Mouse (Mus musculus) CH12.LX (cell line): ENCODE measurements around the gene Hdac4. TPM values are rescaled to one million over a fixed set of nuclear protein-coding genes. Genes with fewer than 3 reads are reported as not detected.

Experiments used
- DNase-seq: peaks from one replicate; pipeline ENCODE4 v3.0.0-alpha.2; 2013; ENCODE audit errors: extremely low read depth
- H3K27ac ChIP-seq: 2 replicates; pipeline ENCODE4 v1.5.1; 2012; ENCODE audit warnings: low read depth, mild to moderate bottlenecking, control low read depth, moderate library complexity; ENCODE audit not compliant: insufficient read depth
- H3K27me3 ChIP-seq: replicated peaks from 2 replicates; pipeline ENCODE3; 2012; ENCODE audit warnings: inconsistent platforms
- H3K36me3 ChIP-seq, 2 experiments: replicated peaks in 1 of 2; 2 replicates each; pipeline versions ENCODE3 to v1.6.1; 2012; ENCODE audit warnings: inconsistent platforms in 1 of 2, low read length in 1 of 2, mild to moderate bottlenecking in 1 of 2, mixed read lengths in 1 of 2, moderate library complexity in 1 of 2; ENCODE audit not compliant: control insufficient read depth in 1 of 2, insufficient read depth in 1 of 2
- H3K4me1 ChIP-seq, 2 experiments: 2 replicates each; pipeline ENCODE4 v1.6.1; 2012; ENCODE audit warnings: inconsistent platforms in 1 of 2, moderate library complexity in 1 of 2; ENCODE audit not compliant: insufficient read depth in 2 of 2, control insufficient read depth in 1 of 2
- H3K4me2 ChIP-seq: 2 replicates; pipeline ENCODE4 v1.6.1; 2012; ENCODE audit warnings: low read depth, mild to moderate bottlenecking, control low read depth; ENCODE audit not compliant: poor library complexity, insufficient read depth, severe bottlenecking
- H3K4me3 ChIP-seq, 3 experiments: fragments of 150-350 bp in 1 of 3; sonication (generic) in 1 of 3; replicated peaks in 1 of 3; 2 replicates each; pipeline versions ENCODE3 to v1.5.1; 2011 to 2012; ENCODE audit warnings: low read depth in 2 of 3, low read length in 2 of 3, mild to moderate bottlenecking in 2 of 3, moderate library complexity in 2 of 3, control low read depth in 1 of 3, improper control_type of control experiment in 1 of 3, inconsistent platforms in 1 of 3, mixed read lengths in 1 of 3; ENCODE audit not compliant: poor library complexity in 1 of 3
- H3K79me2 ChIP-seq: replicated peaks from 2 replicates; pipeline ENCODE4 v1.6.1; 2012; ENCODE audit warnings: mild to moderate bottlenecking, moderate library complexity; ENCODE audit not compliant: control insufficient read depth, poor library complexity, insufficient read depth, severe bottlenecking; ENCODE audit errors: extremely low read depth
- H3K9ac ChIP-seq: 2 replicates; pipeline ENCODE4 v1.6.1; 2012; ENCODE audit warnings: low read depth, mild to moderate bottlenecking, control low read depth, moderate library complexity; ENCODE audit not compliant: insufficient read depth
- H3K9me3 ChIP-seq: replicated peaks from 2 replicates; pipeline ENCODE3; 2012; ENCODE audit warnings: low read length, inconsistent platforms, mixed read lengths
- BHLHE40 ChIP-seq: IDR thresholded peaks from 2 replicates; pipeline ENCODE4 v1.6.1; 2011; ENCODE audit warnings: mild to moderate bottlenecking, low read depth, low read length, improper control_type of control experiment
- CHD1 ChIP-seq: IDR thresholded peaks from 2 replicates; pipeline ENCODE4 v1.6.1; 2012; ENCODE audit warnings: low read depth, low read length, improper control_type of control experiment, inconsistent platforms
- ETS1 ChIP-seq: conservative IDR thresholded peaks from 2 replicates; pipeline ENCODE4 v1.6.1; 2012; ENCODE audit warnings: low read depth, mild to moderate bottlenecking, inconsistent platforms, low read length, improper control_type of control experiment, moderate library complexity
- HCFC1 ChIP-seq: IDR thresholded peaks from 2 replicates; pipeline ENCODE4 v1.6.1; 2012; ENCODE audit warnings: low read depth, mild to moderate bottlenecking, inconsistent platforms, low read length, improper control_type of control experiment
- JUN ChIP-seq: IDR thresholded peaks from 2 replicates; pipeline ENCODE4 v1.6.1; 2011; ENCODE audit warnings: low read depth, mild to moderate bottlenecking, low read length, improper control_type of control experiment, moderate library complexity; ENCODE audit not compliant: insufficient read depth
- JUND ChIP-seq: conservative IDR thresholded peaks from 2 replicates; pipeline ENCODE4 v1.6.1; 2011; ENCODE audit warnings: low read depth, low read length, improper control_type of control experiment
- KAT2A ChIP-seq: IDR thresholded peaks from 2 replicates; pipeline ENCODE4 v1.6.1; 2012; ENCODE audit warnings: low read length, improper control_type of control experiment, inconsistent platforms; ENCODE audit not compliant: insufficient replicate concordance
- NELFE ChIP-seq: IDR thresholded peaks from 2 replicates; pipeline ENCODE4 v1.6.1; 2011; ENCODE audit warnings: low read depth, low read length, improper control_type of control experiment
- PAX5 ChIP-seq: IDR thresholded peaks from 2 replicates; pipeline ENCODE4 v1.6.1; 2012; ENCODE audit warnings: low read length, inconsistent platforms, mixed read lengths
- POLR2AphosphoS2 ChIP-seq: IDR thresholded peaks from 2 replicates; pipeline ENCODE4 v1.6.1; 2011; ENCODE audit warnings: low read depth, low read length, improper control_type of control experiment
- RAD21 ChIP-seq: IDR thresholded peaks from 2 replicates; pipeline ENCODE4 v1.6.1; 2011; ENCODE audit warnings: low read depth, mild to moderate bottlenecking, low read length, improper control_type of control experiment, moderate library complexity
- RCOR1 ChIP-seq: conservative IDR thresholded peaks from 2 replicates; pipeline ENCODE4 v1.6.1; 2012; ENCODE audit warnings: low read depth, mild to moderate bottlenecking, inconsistent platforms, low read length, improper control_type of control experiment
- TBP ChIP-seq: conservative IDR thresholded peaks from 2 replicates; pipeline ENCODE4 v1.6.1; 2011; ENCODE audit warnings: low read depth, low read length, improper control_type of control experiment
- TCF12 ChIP-seq: IDR thresholded peaks from 2 replicates; pipeline ENCODE4 v1.6.1; 2014; ENCODE audit warnings: low read depth, mild to moderate bottlenecking, inconsistent platforms, low read length, improper control_type of control experiment
- USF1 ChIP-seq: IDR thresholded peaks from 2 replicates; pipeline ENCODE4 v1.6.1; 2014; ENCODE audit warnings: low read depth, mild to moderate bottlenecking, inconsistent platforms, low read length, improper control_type of control experiment
- USF2 ChIP-seq: conservative IDR thresholded peaks from 2 replicates; pipeline ENCODE4 v1.6.1; 2011; ENCODE audit warnings: low read depth, low read length, improper control_type of control experiment
- ZC3H11A ChIP-seq: IDR thresholded peaks from 2 replicates; pipeline ENCODE4 v1.6.1; 2012; ENCODE audit warnings: low read depth, mild to moderate bottlenecking, inconsistent platforms, low read length, improper control_type of control experiment
- ZMIZ1 ChIP-seq: IDR thresholded peaks from 2 replicates; pipeline ENCODE4 v1.6.1; 2012; ENCODE audit warnings: low read depth, mild to moderate bottlenecking, inconsistent platforms, low read length, improper control_type of control experiment
- dilution Hi-C: fragments of 300-500 bp; cut with MboI; formaldehyde crosslinking; loops from 2 replicates; pipeline ENCODE4 v1.14.3; 2020; ENCODE audit warnings: low sequenced_read_pairs; ENCODE audit not compliant: extremely low pct_unique_long_range_greater_than_20kb, extremely low pct_ligation_motif_present
- in situ Hi-C: fragments of 300-500 bp; cut with MboI; formaldehyde crosslinking; loops from 3 replicates; pipeline ENCODE4 v1.14.3; 2019; ENCODE audit warnings: low sequenced_read_pairs, low pct_ligation_motif_present, low pct_unique_long_range_greater_than_20kb, mixed read lengths
- polyA plus RNA-seq: library from polyadenylated mRNA; unstranded; fragments of >175 nt; gene quantifications from 2 replicates; pipeline ENCODE4 v1.2.1, GENCODE M21; 2012; ENCODE audit warnings: low read depth; ENCODE audit not compliant: insufficient read length
- total RNA-seq, 2 experiments: library from RNA; depleted of rRNA; stranded (reverse); fragments of 300-350 nt in 1 of 2; fragments of >200 nt in 1 of 2; gene quantifications; 2 replicates each; pipeline ENCODE4 v1.2.3; 2012 to 2014

The Hdac4 gene
- total and polyA plus RNA-seq, 3 experiments, result 2.4 to 6.3 (median 4.3) TPM

DNA sequence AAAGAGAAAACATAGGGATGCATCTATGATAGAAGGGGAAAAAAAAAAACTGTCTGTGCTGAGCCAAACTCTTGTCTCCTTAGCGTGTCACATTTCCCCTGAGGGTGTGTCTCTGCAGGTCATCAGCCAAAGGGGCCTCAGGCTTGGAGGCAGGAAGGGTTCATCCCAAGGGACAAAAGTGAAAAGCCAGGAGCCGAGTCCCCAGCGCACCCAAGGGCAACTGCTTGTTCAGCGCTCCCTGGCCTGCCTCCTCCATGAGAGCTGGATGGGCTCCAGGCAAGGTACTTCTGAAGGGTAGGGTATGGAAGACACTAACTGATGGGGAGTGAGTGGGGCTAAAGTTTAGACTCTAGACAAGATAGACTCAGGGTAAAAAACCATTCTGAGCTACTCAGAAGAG lies 273.8 kb downstream of the Hdac4 start:
- H3K27me3 ChIP-seq, result peaks cover 6% of the 10 kb centered on the region
- no peaks in the 10 kb centered on the region for H3K36me3 ChIP-seq
- dilution Hi-C loops, result no loop called here
- no peak overlapping the region for H3K27ac ChIP-seq
- H3K4me1 ChIP-seq, result peaks cover 0 to 10% of the 10 kb centered on the region in 2 experiments; a peak in 1 of 4 replicates
- DNase-seq, result no peak
- H3K9me3 ChIP-seq, result no peaks in the 10 kb centered on the region
- no peak overlapping the region for H3K4me2 ChIP-seq
- H3K4me3 ChIP-seq, result no peak overlapping the region
- no peaks in the 10 kb centered on the region for H3K79me2 ChIP-seq
- H3K9ac ChIP-seq, result no peak overlapping the region
- TF ChIP-seq KAT2A, result no peak
- TF ChIP-seq TCF12, result no peak
- TF ChIP-seq POLR2AphosphoS2, result no peak
- TF ChIP-seq TBP, result no peak
- TF ChIP-seq HCFC1, result no peak
- no peak for TF ChIP-seq RAD21
- no peak for TF ChIP-seq USF2
- TF ChIP-seq ZC3H11A, result no peak
- no peak for TF ChIP-seq JUND
- no peak for TF ChIP-seq JUN
- no peak for TF ChIP-seq PAX5
- TF ChIP-seq NELFE, result no peak
- TF ChIP-seq, all 38 proteins: peak for 0
- in situ Hi-C loops, result no loop called here

- H3K27ac ChIP-seq, result no peak overlapping the region
- no peaks in the 10 kb centered on the region for H3K36me3 ChIP-seq
- no peak overlapping the region for H3K9ac ChIP-seq
- dilution Hi-C loops (no loop called here), in situ Hi-C loops (no loop called here)
- TF ChIP-seq ETS1 (no peak), RCOR1 (no peak), ZMIZ1 (no peak), CHD1 (no peak), BHLHE40 (no peak), USF1 (no peak)
- H3K27me3 ChIP-seq, result peaks cover 6% of the 10 kb centered on the region
- DNase-seq, result no peak
- H3K79me2 ChIP-seq, result no peaks in the 10 kb centered on the region
- H3K4me2 ChIP-seq, result no peak overlapping the region
- peaks cover 0 to 10% of the 10 kb centered on the region in 2 experiments; a peak in 1 of 4 replicates for H3K4me1 ChIP-seq
- no peaks in the 10 kb centered on the region for H3K9me3 ChIP-seq
- H3K4me3 ChIP-seq, result no peak overlapping the region
Measured at GRCm38 (mm10) chr1:91921279-91921678, 274.2 kb downstream of the Hdac4 start.
